9 mouse cellular contexts compared by ENCODE assay signal in the genomic region with DNA sequence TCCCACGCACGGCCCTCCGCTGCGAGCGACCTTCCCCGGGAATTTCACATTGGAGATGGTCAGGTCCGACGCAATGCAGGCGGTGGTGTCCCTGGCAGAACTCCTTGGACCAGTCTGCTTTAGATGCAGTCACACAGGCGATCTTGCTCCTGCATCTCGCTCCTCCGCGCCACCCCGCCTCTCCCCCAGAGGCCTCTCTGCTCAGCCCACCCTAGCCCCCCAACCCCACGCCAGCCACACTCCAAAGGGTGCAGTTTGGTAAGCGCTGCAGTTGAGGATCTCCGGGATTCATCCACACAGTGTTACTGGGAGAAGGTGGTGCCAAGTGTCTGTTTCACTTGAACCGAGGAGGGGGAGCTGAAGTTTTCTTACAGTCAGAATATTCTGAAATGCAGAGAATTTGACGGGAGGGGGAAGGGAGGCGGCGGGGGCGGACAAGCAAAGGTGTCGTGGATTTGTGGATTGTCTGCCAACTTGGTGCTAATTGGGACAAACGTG. TPM values are rescaled to one million over a fixed set of nuclear protein-coding genes. Genes with fewer than 3 reads are reported as not detected.
DNase-seq lines count a peak whose midpoint lies in the region; ATAC-seq lines count a peak whose summit lies in the region.
"Had no signal": no experiment of that assay in that cellular context is flagged by ENCODE, and none has a peak within 500 bp of the region (broad histone marks: within the 10 kb centered on the region; RNA-seq: fewer than 3 reads in every experiment).

No protein-coding gene starts in this region.

- H3K36me3 ChIP-seq in heart, embryonic 12.5 days, result no peaks in the 10 kb centered on the region
- no peaks in the 10 kb centered on the region for H3K36me3 ChIP-seq in forebrain, embryonic 15.5 days
- H3K36me3 ChIP-seq in neural tube, embryonic 12.5 days, result no peaks in the 10 kb centered on the region

- 0 out of 2 replicates have a peak, but pooled peaks have one; percentile 15 for ATAC-seq in heart, embryonic 12.5 days (ENCODE audit: insufficient number of reproducible peaks, low FRiP score)
- ATAC-seq in forebrain, embryonic 15.5 days (replicated peaks), result peak; percentile 57
- peak; percentile 52 for ATAC-seq in neural tube, embryonic 12.5 days (ENCODE audit: low FRiP score, low read depth)

- DNase-seq in heart, postnatal 4 days, result no peak
- DNase-seq in cerebellum, adult 11-12 months, result peak; percentile 86
- peak; percentile 35 for DNase-seq in left cerebral cortex, adult 11 months (ENCODE audit: low spot score)
- no peak for DNase-seq in urinary bladder, adult 18-20 months (ENCODE audit: low spot score in 2 of 2)
- DNase-seq in ovary, postnatal 10 days (ENCODE audit: low spot score), result no peak

- peaks cover 80% of the 10 kb centered on the region for H3K27me3 ChIP-seq in heart, embryonic 12.5 days (replicated peaks)
- peaks cover 35% of the 10 kb centered on the region for H3K27me3 ChIP-seq in forebrain, embryonic 15.5 days
- peaks cover 50% of the 10 kb centered on the region for H3K27me3 ChIP-seq in neural tube, embryonic 12.5 days (replicated peaks)

- no peak overlapping the region for H3K27ac ChIP-seq in heart, embryonic 12.5 days (ENCODE audit: poor library complexity, severe bottlenecking)
- peak overlapping the region; percentile 50 for H3K27ac ChIP-seq in forebrain, embryonic 15.5 days (replicated peaks)
- no peak overlapping the region for H3K27ac ChIP-seq in neural tube, embryonic 12.5 days

- peak overlapping the region; percentile 51 for H3K9ac ChIP-seq in heart, embryonic 12.5 days
- H3K9ac ChIP-seq in forebrain, embryonic 15.5 days (replicated peaks), result peak overlapping the region; percentile 53
- H3K9ac ChIP-seq in neural tube, embryonic 12.5 days, result peak overlapping the region; percentile 58

- H3K9me3 ChIP-seq in heart, embryonic 12.5 days (replicated peaks), result no peaks in the 10 kb centered on the region
- no peaks in the 10 kb centered on the region for H3K9me3 ChIP-seq in forebrain, embryonic 15.5 days
- H3K9me3 ChIP-seq in neural tube, embryonic 12.5 days, result no peaks in the 10 kb centered on the region

- H3K4me1 ChIP-seq in heart, embryonic 12.5 days (replicated peaks), result peaks cover 30% of the 10 kb centered on the region
- peaks cover 31% of the 10 kb centered on the region for H3K4me1 ChIP-seq in forebrain, embryonic 15.5 days
- H3K4me1 ChIP-seq in neural tube, embryonic 12.5 days, result peaks cover 17% of the 10 kb centered on the region

- WGBS in heart, embryonic 12.5 days, result 1% methylated on average over 24 of the region's 24 CpGs
- 1% methylated on average over 24 of the region's 24 CpGs for WGBS in forebrain, embryonic 15.5 days
- under 1% methylated on average over 24 of the region's 24 CpGs for WGBS in neural tube, embryonic 12.5 days

- H3K4me3 ChIP-seq in heart, embryonic 12.5 days, result peak overlapping the region; percentile 55
- peak overlapping the region; percentile 68 for H3K4me3 ChIP-seq in forebrain, embryonic 15.5 days
- H3K4me3 ChIP-seq in neural tube, embryonic 12.5 days, result peak overlapping the region; percentile 53

- H3K4me2 ChIP-seq in heart, embryonic 12.5 days, result peak overlapping the region; percentile 96
- H3K4me2 ChIP-seq in forebrain, embryonic 15.5 days (replicated peaks), result peak overlapping the region; percentile 97
- H3K4me2 ChIP-seq in neural tube, embryonic 12.5 days (replicated peaks), result peak overlapping the region; percentile 84

RNA-seq across cellular contexts. Expression of gene Kcna1, which starts 1.1 kb away (rescaled TPM):
- polyA plus RNA-seq in heart, embryonic 12.5 days (2016; fragmentation: Nextera tagmentation; extraction: Ambion mirVana), result 0.13 and 0.23 TPM in 2 replicates
- total RNA-seq in heart, postnatal 4 days (2021), result under 1 TPM; 0.29 to 0.59 TPM
- polyA plus RNA-seq in forebrain, embryonic 15.5 days (2015; fragmentation: Nextera tagmentation; extraction: Ambion mirVana), result 4.8 and 4.9 TPM in 2 replicates
- 3.5 and 5.6 TPM in 2 replicates for polyA plus RNA-seq in neural tube, embryonic 12.5 days (2016; fragmentation: Nextera tagmentation; extraction: Ambion mirVana)
- polyA plus RNA-seq: C2C12 had no signal

Comparison
In these comparisons a context has a peak if more than half of its experiments do, and no peak if none do; other contexts are left out.
1. DNase-seq: peak in cerebellum, adult 11-12 months (single experiment) and left cerebral cortex, adult 11 months (single experiment); none in heart, postnatal 4 days (single experiment), urinary bladder, adult 18-20 months (0 of 2) and ovary, postnatal 10 days (single experiment).
2. Peak in every context shown above with its lines, with median percentiles within 50 percentile points of each other: ATAC-seq, H3K4me2 ChIP-seq, H3K4me3 ChIP-seq and H3K9ac ChIP-seq.